Mouse (Mus musculus): ENCODE measurements around the gene Chchd10. TPM values are rescaled to one million over a fixed set of nuclear protein-coding genes. Genes with fewer than 3 reads are reported as not detected.

The Chchd10 gene
- polyA plus RNA-seq, 1 experiment from 2014 or later: 101 TPM

DNA sequence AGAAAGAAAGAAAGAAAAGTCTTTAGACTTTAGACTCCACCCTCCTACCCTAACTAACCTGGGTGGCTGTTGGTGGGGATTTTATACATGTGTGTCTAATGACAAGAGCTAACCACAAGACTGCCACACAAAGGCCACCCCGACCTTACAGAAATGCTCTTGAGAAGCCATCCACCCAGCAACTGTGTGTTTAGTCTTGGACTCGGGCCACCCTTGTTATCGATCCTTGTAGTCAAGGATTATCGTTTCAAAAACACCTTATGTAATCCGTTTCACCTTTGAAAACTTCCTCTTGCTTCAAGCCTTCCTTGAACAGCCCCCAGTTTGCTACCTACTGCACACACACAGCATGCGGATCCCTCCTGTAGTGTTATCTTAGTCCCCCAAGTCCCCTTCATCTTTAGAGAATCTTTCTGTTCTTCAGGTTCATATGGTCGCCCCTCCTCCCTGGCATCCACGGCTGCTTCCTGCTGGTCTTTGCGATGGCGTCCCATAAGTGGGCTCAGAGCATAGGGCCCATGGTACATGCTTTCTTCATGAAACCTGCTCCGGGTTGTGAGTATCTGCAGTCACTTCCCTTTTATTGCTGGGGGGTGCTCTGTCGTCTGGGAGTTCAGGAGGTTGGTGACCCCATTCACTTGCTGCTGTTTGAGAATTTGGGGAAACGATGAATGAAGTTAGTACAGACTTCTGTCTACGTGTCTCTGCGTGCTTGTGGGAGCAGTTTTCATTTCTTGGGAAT, 10.0 kb downstream of the Chchd10 start, which contains the start of gene Vpreb3:
Gene Vpreb3 (plus strand): TSS at position 322 of the 742 bp plus-strand sequence.
- no peak within 1 kb of the TSS for H3K27ac ChIP-seq
- peaks cover 2% of the 10 kb centered on the region; the same call in 1 of the 2 replicates for H3K36me3 ChIP-seq
- H3K4me3 ChIP-seq: no peak within 1 kb of the TSS
- 64% methylated on average over 15 of the region's 15 CpGs for WGBS (ENCODE audit: insufficient replicate concordance)
- peaks cover 15% of the 10 kb centered on the region for H3K27me3 ChIP-seq (replicated peaks)
- peaks cover 29% of the 10 kb centered on the region for H3K4me1 ChIP-seq
- no peak within 1 kb of the TSS for H3K4me2 ChIP-seq
- H3K9me3 ChIP-seq (replicated peaks): no peaks in the 10 kb centered on the region
- ATAC-seq: no peak
- H3K9ac ChIP-seq: no peak within 1 kb of the TSS

DNA sequence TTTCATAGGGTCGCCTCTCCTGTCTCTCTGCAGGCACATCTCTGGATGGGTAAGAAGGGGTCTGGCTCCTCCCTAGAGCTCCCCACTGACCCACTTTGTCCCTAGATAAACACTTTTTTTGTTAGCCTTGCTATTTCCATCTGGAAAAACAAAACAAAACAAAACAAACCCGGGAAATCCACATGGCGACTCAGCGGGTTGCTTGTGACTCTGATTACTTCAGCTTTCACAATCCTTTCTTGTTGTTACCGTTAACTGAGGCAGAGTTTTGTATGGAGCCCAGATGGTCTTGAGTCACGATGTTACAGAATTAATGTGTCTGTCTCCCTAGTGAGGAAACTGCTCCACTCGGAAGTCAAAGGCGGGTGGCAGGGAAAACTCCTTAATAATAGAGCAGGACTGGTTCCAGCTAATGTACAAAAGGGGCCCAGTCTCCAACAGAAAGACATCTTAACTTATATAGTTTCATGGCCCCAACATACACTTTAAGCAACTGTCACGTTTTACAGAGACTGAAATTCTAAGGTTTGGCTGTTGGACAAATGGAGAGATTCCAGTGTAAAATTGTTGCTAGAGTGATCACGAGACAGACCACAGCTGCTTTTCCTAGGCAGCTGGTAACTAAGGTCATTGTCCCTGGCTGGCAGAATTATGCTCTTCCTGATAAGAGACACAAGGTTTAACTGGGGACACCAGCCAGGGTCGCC, 11.3 kb downstream of the Chchd10 start:
- no peak for ATAC-seq
- WGBS (ENCODE audit: insufficient replicate concordance): 56% methylated on average over 11 of the region's 11 CpGs

DNA sequence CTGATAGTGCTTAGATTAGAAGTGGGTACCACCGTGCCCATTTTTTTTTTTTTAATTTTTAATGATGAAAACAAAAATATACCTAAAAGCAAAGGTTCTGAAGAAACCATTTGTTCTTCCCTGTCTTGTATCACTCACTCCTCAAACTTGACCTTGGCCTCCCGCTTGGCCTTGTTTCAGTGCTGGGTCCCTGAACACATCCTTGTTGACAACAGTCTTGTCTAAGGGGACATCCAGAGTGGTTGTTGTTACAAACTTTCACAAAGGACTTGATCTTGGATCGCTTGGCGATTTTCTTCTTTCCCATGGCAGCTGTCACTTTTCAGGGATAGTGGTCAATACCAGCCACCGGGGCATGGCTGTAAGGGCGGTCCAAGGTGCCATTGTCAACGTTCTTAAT, 12.3 kb downstream of the Chchd10 start:
- H3K9ac ChIP-seq: no peak overlapping the region
- H3K4me2 ChIP-seq: no peak overlapping the region
- H3K27ac ChIP-seq: no peak overlapping the region
- no peaks in the 10 kb centered on the region for H3K36me3 ChIP-seq
- H3K4me3 ChIP-seq: no peak overlapping the region
- no peak for ATAC-seq
- peaks cover 9% of the 10 kb centered on the region for H3K4me1 ChIP-seq
- H3K9me3 ChIP-seq (replicated peaks): no peaks in the 10 kb centered on the region
- 84% methylated on average over 7 of the region's 7 CpGs for WGBS (ENCODE audit: insufficient replicate concordance)
- H3K27me3 ChIP-seq (replicated peaks): peaks cover 38% of the 10 kb centered on the region

More for the DNA sequence above, 11.3 kb downstream of the Chchd10 start:
- Histone ChIP-seq H3K9ac (no peak overlapping the region), H3K27ac (no peak overlapping the region), H3K4me1 (peaks cover 19% of the 10 kb centered on the region), H3K4me3 (no peak overlapping the region), H3K27me3 (replicated peaks) (peaks cover 29% of the 10 kb centered on the region), H3K9me3 (replicated peaks) (no peaks in the 10 kb centered on the region), H3K36me3 (no peaks in the 10 kb centered on the region), H3K4me2 (no peak overlapping the region)

DNA sequence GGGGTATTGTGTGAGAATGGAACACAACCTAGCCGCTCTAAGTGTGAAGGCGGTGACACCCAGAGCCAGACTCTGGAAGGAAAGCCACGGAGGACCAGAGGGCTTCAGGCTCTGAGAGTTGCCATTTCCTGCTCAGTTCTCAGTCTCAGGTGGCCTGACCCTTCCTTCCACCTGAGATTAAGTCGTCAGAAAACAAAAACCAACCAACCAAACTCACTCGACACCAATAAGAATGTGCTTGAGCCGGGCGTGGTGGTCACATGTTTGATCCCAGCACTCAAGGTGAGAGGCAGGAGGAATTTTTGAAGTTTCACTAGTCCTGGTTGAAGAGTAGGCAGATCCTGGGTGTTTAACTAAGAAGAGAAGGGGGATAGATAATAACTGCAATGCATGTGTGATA, 13.0 kb downstream of the Chchd10 start:
- peaks cover 8% of the 10 kb centered on the region for H3K4me1 ChIP-seq
- H3K9ac ChIP-seq: no peak overlapping the region
- 73% methylated on average over 7 of the region's 7 CpGs for WGBS (ENCODE audit: insufficient replicate concordance)
- no peak overlapping the region for H3K27ac ChIP-seq
- H3K27me3 ChIP-seq (replicated peaks): peaks cover 45% of the 10 kb centered on the region
- H3K4me2 ChIP-seq: no peak overlapping the region
- no peak overlapping the region for H3K4me3 ChIP-seq
- H3K9me3 ChIP-seq (replicated peaks): no peaks in the 10 kb centered on the region
- no peaks in the 10 kb centered on the region for H3K36me3 ChIP-seq
- ATAC-seq: no peak

DNA sequence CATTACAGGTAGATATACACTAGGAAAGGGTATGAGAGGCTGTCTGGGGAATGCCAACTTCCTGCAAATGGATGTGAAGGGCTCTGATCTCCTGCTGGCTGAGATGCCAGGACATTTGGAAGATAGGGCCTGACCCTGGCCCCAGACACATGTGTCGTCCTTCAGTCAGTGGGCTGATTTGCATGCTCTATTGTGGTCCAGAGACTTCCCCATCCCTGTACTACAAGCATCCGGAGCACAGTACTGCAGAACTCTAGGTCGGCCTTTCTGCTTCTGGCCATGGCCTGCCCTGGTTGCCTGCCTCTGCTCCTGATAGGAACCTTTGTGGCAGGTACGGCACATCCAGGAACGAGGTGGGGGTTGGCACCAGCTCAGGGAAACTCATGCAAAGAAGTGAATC, 15.1 kb downstream of the Chchd10 start:
- Histone ChIP-seq H3K4me3 (no peak overlapping the region), H3K4me2 (no peak overlapping the region), H3K4me1 (peaks cover 11% of the 10 kb centered on the region; the same call in 1 of the 2 replicates), H3K36me3 (no peaks in the 10 kb centered on the region), H3K9me3 (replicated peaks) (no peaks in the 10 kb centered on the region), H3K9ac (no peak overlapping the region), H3K27ac (no peak overlapping the region), H3K27me3 (replicated peaks) (peaks cover 60% of the 10 kb centered on the region)
- no peak for ATAC-seq
- 64% methylated on average over 5 of the region's 5 CpGs for WGBS (ENCODE audit: insufficient replicate concordance)

DNA sequence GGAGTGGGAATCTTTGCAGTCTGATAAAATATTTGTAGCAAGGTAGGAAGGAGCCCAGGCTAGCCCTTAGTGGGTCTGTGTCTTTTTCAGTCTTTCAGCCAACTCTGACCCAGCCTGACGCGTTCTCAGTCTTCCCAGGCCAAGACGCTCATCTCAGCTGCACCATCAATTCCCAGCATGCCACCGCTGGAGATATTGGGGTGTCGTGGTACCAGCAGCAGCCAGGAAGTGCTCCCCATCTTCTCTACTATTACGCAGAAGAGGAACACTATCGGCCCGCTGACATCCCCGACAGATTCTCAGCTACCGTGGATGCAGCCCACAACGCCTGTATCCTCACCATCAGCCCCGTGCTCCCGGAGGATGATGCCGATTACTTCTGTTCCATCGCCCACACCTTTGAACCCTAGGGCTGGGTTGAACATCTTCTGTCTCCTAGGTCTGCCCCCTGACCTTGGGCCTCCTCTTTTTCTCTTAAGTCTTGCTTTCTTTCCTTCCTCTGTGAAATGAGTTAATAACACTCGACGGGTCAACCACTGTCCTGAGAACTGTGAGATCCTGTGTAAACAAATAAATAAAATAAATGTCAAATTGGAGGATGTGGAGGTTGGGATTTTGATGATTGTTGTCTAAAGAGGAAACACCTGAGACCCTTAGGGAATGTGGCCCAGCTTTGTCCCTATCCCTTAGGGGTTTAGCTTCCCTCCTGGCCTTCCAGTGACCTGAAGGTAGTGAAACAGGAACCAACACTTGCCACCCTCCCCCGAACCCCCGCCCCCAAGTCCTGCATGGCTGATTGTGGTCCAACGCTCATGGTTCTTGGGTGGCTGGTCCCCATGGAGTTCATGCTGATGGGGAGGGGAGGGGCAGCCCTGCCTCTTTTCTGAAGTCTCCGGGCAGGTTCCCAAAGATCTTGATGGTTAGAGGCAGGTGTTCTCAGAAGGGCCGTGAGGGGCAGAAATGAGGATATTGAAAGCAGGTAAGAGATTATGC, 16.4 kb downstream of the Chchd10 start:
- no peak overlapping the region for H3K9ac ChIP-seq
- no peak overlapping the region for H3K27ac ChIP-seq
- H3K4me1 ChIP-seq: peaks cover 20% of the 10 kb centered on the region
- peaks cover 69% of the 10 kb centered on the region for H3K27me3 ChIP-seq (replicated peaks)
- no peak for ATAC-seq
- WGBS (ENCODE audit: insufficient replicate concordance): 73% methylated on average over 22 of the region's 22 CpGs
- no peaks in the 10 kb centered on the region for H3K36me3 ChIP-seq
- no peak overlapping the region for H3K4me2 ChIP-seq
- H3K4me3 ChIP-seq: no peak overlapping the region
- H3K9me3 ChIP-seq (replicated peaks): no peaks in the 10 kb centered on the region

DNA sequence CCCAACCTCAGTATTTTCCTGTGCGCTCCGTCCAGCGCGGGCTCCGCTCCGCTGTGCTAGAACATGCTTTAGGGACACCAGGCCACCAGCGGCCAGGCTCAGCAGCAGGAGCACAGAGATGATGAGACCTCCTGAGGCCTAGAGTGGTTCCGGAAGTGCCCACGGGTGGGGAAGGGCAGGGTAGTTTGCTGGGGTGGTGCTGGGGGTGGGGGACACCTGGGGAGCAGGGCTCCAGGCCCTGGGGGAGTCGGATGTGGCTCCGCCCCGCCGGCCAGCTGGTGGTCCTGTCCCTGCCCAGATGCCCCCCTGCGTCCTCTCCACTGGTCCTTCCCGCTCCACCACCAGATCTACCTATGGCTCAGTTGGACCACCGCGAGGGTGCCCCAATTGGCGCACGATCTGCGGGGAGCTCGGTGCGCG, 17.9 kb downstream of the Chchd10 start:
- WGBS (ENCODE audit: insufficient replicate concordance): 8% methylated on average over 23 of the region's 23 CpGs
- H3K9ac ChIP-seq: peak overlapping the region; percentile 52
- H3K4me1 ChIP-seq: peaks cover 25% of the 10 kb centered on the region
- peak overlapping the region; percentile 69 for H3K4me2 ChIP-seq
- peak overlapping the region; percentile 48 for H3K4me3 ChIP-seq
- H3K27me3 ChIP-seq (replicated peaks): peaks cover 80% of the 10 kb centered on the region
- 0 out of 2 replicates have a peak, but pooled peaks have one; percentile 14 for ATAC-seq
- no peaks in the 10 kb centered on the region for H3K36me3 ChIP-seq
- no peak overlapping the region for H3K27ac ChIP-seq
- no peaks in the 10 kb centered on the region for H3K9me3 ChIP-seq (replicated peaks)

DNA sequence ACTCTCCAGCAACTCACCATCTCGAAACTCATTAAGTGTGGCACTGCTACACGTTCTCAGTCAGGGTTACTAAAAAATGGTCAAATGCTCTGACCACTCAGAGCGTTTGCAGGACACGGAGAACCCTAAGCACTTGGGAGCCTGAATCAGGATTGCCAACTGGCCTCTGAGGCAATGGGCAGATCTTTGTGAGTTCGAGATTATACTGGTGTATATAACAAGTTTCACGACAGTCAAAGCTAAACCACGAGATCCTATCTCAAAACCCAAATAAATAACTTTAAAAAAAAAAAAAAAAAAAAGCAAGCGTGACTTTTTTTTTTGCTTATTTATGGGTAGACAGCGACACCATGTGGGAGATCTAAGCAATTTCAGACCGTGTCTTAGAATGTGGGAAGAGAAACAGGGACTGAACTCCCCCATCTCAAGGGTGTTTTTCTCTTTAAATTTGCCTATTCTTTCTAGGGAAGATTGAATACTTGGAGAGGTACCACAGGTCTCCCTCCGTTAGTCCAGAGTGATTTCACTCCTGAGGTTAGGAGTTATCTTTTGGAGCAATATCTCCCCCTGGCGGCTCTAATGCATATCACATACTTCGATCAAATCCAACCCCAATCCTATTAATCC, 18.6 kb downstream of the Chchd10 start:
- H3K9ac ChIP-seq: peak overlapping the region; percentile 52; the same call in 1 of the 2 replicates
- H3K4me3 ChIP-seq: peak overlapping the region; percentile 48
- no peak for ATAC-seq
- H3K27ac ChIP-seq: no peak overlapping the region
- peaks cover 75% of the 10 kb centered on the region for H3K27me3 ChIP-seq (replicated peaks)
- H3K9me3 ChIP-seq (replicated peaks): no peaks in the 10 kb centered on the region
- 3% methylated on average over 13 of the region's 13 CpGs for WGBS (ENCODE audit: insufficient replicate concordance)
- H3K36me3 ChIP-seq: no peaks in the 10 kb centered on the region
- H3K4me2 ChIP-seq: peak overlapping the region; percentile 69
- peaks cover 25% of the 10 kb centered on the region for H3K4me1 ChIP-seq

DNA sequence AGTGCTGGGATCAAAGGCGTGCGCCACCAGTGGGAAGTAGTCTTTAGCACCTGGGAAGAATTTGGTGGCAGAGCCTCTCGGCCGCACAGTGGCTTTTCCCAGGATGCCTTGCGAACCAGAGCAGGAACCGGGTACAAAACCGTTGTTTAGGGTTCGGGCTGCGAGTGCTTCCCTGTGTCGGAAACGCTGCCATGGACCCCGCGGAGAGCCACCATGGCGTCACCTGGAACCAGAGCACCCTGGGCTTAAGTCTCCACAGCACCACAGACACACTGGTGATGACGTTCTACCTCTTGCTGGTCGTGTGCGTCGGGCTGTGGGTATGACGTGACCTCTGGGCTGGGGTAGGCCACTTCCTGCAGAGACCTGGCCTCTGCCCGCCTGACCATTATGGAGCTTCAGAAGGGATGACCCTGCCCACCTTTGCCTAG, 21.5 kb downstream of the Chchd10 start, which contains the start of gene Gm5134:
Gene Gm5134 (plus strand): TSS at position 134 of the 431 bp plus-strand sequence.
- Histone ChIP-seq H3K4me1 (peaks cover 25% of the 10 kb centered on the region), H3K27me3 (replicated peaks) (peaks cover 49% of the 10 kb centered on the region), H3K4me2 (peak within 1 kb of the TSS; percentile 69), H3K27ac (no peak within 1 kb of the TSS), H3K9me3 (replicated peaks) (no peaks in the 10 kb centered on the region), H3K4me3 (peak within 1 kb of the TSS; percentile 47), H3K9ac (peak within 1 kb of the TSS; percentile 55), H3K36me3 (no peaks in the 10 kb centered on the region)
- 13% methylated on average over 20 of the region's 20 CpGs for WGBS (ENCODE audit: insufficient replicate concordance)
- ATAC-seq: peak; percentile 38

DNA sequence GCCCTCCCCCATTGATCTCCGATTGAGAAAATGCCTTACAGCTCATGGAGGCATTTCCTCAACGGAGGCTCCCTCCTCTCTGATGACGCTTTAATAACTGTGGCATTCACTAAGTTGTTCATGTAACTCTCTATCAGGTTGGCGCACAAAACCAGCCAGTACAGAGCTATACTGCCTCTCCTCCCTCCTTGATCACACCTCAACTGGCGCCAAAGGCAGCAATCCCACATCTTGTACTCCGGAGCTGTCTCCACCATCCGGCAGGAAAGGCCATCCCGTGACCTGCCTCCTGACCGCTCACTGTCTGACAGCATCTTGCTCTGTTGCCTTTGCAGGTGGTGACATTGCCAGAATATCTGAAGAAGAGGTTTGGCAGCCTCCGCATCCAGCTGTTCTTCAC, 40.9 kb downstream of the Chchd10 start:
- H3K27me3 ChIP-seq (replicated peaks): no peaks in the 10 kb centered on the region
- H3K9ac ChIP-seq: no peak overlapping the region
- H3K4me2 ChIP-seq: no peak overlapping the region
- no peak overlapping the region for H3K4me3 ChIP-seq
- no peaks in the 10 kb centered on the region for H3K36me3 ChIP-seq
- no peak for ATAC-seq
- H3K27ac ChIP-seq: no peak overlapping the region
- H3K9me3 ChIP-seq (replicated peaks): 0 out of 2 replicates have a peak, but pooled peaks cover 6% of the 10 kb centered on the region
- 79% methylated on average over 10 of the region's 10 CpGs for WGBS (ENCODE audit: insufficient replicate concordance)
- H3K4me1 ChIP-seq: 0 out of 2 replicates have a peak, but pooled peaks cover 4% of the 10 kb centered on the region

DNA sequence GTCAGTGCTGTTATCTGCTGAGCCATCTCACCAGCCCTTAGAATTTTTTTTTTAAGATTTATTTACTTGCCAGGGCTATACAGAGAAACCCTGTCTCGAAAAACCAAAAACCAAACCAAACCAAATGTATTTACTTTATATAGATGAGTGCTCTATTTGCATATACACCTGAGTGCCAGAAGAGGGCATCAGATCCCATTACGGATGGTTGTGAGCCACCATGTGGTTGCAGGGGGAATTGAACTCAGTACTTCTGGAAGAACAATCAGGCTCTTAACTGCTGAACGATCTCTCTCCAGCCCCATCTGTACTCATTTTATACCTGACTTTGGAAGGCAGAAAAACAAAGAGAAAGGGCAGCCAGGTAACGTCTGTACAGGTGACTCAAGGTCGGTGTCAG, 42.3 kb downstream of the Chchd10 start:
- WGBS (ENCODE audit: insufficient replicate concordance): 61% methylated on average over 5 of the region's 5 CpGs

More for the DNA sequence above, 42.3 kb downstream of the Chchd10 start:
- no peak overlapping the region for H3K4me3 ChIP-seq
- H3K9me3 ChIP-seq (replicated peaks): 0 out of 2 replicates have a peak, but pooled peaks cover 6% of the 10 kb centered on the region
- H3K36me3 ChIP-seq: no peaks in the 10 kb centered on the region
- no peak overlapping the region for H3K4me2 ChIP-seq
- H3K9ac ChIP-seq: no peak overlapping the region
- no peaks in the 10 kb centered on the region for H3K27me3 ChIP-seq (replicated peaks)
- ATAC-seq: no peak
- 0 out of 2 replicates have a peak, but pooled peaks cover 4% of the 10 kb centered on the region for H3K4me1 ChIP-seq
- H3K27ac ChIP-seq: no peak overlapping the region
